Mouse (Mus musculus): ENCODE measurements around the gene Cdkl3.

- TF ChIP-seq EP300 (IDR thresholded peaks at IDR 0.05; ENCODE audit: low read depth) (no peak), CTCF (IDR thresholded peaks at IDR 0.05; ENCODE audit: low read depth) (no peak)
Observed at GRCm38 (mm10) chr11:52099771-52100219, 95.8 kb downstream of the Cdkl3 start.

All from liver, embryonic 14.5 days (tissue).